Mouse (Mus musculus): ENCODE measurements around the gene Fbxl8. TPM values are rescaled to one million over a fixed set of nuclear protein-coding genes. Genes with fewer than 3 reads are reported as not detected.
"Not testable (repeated sequence)": the region's sequence is repeated elsewhere in the genome, so short reads cannot be mapped to it uniquely, and the experiment has no call there.

The Fbxl8 gene
- polyA plus RNA-seq, 1 experiment from 2014 or later = 0.64 TPM

- H3K9me3 ChIP-seq (replicated peaks); H3K27ac ChIP-seq (replicated peaks); H3K36me3 ChIP-seq; DNase-seq (ENCODE audit: low spot score): not testable (repeated sequence)
- Histone ChIP-seq H3K4me3 (peak overlapping the region; percentile 63; the same call in 1 of the 2 replicates), H3K4me1 (peaks cover 39% of the 10 kb centered on the region), H3K27me3 (ENCODE audit: low read depth, poor library complexity, severe bottlenecking) (peaks cover 34% of the 10 kb centered on the region)
- WGBS = 91% methylated on average over 8 of the region's 8 CpGs
Measured at GRCm38 (mm10) chr8:105291364-105291763, 26.9 kb downstream of the Fbxl8 start.

DNA sequence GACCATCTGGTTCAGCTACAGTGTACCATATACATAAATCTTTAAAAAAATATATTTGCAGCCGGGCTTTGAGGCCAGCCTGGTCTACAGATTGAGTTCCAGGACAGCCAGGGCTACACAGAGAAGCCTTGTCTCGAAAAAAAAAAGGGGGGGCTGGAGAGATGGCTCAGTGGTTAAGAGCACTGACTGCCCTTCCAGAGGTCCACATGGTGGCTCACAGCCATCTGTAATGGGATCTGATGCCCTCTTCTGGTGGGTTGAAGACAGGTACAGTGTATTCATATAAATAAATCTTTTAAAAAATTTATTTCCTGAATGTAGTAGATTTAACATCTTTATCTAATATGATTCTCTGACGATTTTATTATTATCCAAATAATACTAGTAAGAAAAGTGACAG, 27.4 kb downstream of the Fbxl8 start:
- Histone ChIP-seq H3K4me1 (peaks cover 38% of the 10 kb centered on the region), H3K27me3 (ENCODE audit: low read depth, poor library complexity, severe bottlenecking) (peaks cover 34% of the 10 kb centered on the region)
- WGBS = 64% methylated on average over 3 of the region's 3 CpGs
- not testable (repeated sequence) for H3K27ac ChIP-seq (replicated peaks); DNase-seq (ENCODE audit: low spot score); H3K4me3 ChIP-seq; H3K9me3 ChIP-seq (replicated peaks); H3K36me3 ChIP-seq

DNA sequence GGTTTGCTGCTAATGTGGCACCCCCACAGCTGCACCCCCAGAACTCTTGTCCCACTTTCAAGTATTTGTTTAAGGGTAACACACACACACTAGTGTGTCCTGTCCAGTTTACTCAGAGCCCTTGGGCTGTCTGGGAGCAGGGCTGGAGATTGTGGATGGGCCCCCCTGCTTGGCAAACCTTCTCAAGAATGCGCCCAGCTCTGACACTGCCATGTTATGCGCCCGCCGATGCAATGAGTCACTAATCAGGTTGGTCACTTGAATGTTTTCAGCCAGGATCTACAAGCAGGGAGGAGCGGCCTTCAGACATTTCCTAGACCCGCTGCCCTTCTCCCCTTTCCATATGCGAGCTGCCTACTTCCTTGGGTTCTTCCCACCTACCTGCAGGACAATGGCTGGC, 28.0 kb downstream of the Fbxl8 start:
- DNase-seq (ENCODE audit: low spot score) = no peak
- H3K27me3 ChIP-seq (ENCODE audit: low read depth, poor library complexity, severe bottlenecking) = peaks cover 34% of the 10 kb centered on the region
- WGBS = 79% methylated on average over 7 of the region's 7 CpGs

DNA sequence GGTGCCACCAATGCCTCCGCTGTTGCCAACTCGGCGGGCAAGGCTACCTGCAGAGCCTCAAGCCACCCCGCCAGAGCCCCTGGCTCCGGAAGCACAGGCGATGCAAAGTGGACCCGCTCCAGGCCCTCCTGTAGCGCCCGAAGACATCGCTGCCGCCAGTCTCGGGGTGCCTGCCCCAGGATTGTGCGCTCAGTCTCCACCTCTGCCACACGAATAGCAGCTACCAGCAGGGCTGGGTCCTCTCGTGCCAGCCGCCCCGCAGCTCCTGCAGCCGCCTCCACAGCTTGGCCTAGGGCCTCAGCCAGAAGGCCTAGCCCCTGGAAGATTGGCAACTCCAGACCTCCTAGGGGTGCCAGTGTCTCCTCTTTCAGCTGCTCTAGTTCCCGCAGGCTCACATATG, 29.0 kb downstream of the Fbxl8 start:
- H3K27me3 ChIP-seq (ENCODE audit: low read depth, poor library complexity, severe bottlenecking) = peaks cover 34% of the 10 kb centered on the region
- H3K4me3 ChIP-seq = no peak overlapping the region
- H3K36me3 ChIP-seq = no peaks in the 10 kb centered on the region
- H3K9me3 ChIP-seq (replicated peaks) = no peaks in the 10 kb centered on the region
- H3K4me1 ChIP-seq = peaks cover 38% of the 10 kb centered on the region
- WGBS = 73% methylated on average over 19 of the region's 19 CpGs
- no peak for DNase-seq (ENCODE audit: low spot score)
- no peak overlapping the region for H3K27ac ChIP-seq (replicated peaks)

More for the DNA sequence above, 28.0 kb downstream of the Fbxl8 start:
- no peaks in the 10 kb centered on the region for H3K36me3 ChIP-seq
- no peak overlapping the region for H3K27ac ChIP-seq (replicated peaks)
- H3K4me1 ChIP-seq = peaks cover 41% of the 10 kb centered on the region
- H3K4me3 ChIP-seq = no peak overlapping the region
- H3K9me3 ChIP-seq (replicated peaks) = no peaks in the 10 kb centered on the region

DNA sequence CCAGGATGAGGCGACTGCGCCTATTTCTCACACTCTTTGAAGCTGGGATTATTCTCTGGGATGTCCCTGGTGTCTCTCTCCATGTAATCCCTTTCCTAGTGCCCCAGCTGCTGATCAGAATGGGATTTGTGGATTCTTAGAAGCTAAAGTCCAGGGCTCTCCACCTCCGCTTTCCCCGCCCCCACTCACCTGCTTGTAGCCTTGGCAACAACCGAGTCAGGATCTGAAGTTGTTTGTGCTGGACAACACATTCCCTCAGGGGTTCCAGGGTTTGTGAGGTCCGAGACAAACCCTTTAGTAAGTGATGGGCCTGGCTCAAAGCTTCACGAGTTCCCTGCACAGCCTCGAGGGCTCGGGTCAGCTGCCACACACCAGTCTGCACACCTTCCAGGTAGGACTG, 30.3 kb downstream of the Fbxl8 start:
- 64% methylated on average over 9 of the region's 9 CpGs for whole genome bisulfite sequencing
- no peak for DNase-seq (ENCODE audit: low spot score)

DNA sequence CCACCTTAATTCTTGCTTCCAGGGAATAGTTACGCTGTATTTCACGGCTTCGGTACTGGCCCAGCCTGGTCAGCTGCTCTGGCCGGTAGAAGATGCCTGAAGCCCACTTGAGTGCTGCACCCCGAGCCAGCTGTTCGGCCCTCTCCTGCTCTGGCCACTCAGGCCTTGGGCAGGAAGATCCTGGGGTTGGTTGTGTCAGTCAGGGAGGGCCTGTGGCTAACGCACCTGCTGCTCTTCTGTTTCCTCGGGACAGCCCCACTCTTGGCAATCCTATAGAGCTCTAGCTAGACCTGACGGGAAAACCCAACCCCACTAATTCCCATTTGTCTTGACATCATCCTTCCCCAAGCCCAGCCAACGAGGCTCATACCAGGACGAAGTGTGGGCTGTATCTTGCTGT, 30.8 kb downstream of the Fbxl8 start:
- H3K4me3 ChIP-seq = peak overlapping the region; percentile 16; the same call in 1 of the 2 replicates
- H3K36me3 ChIP-seq = peaks cover 18% of the 10 kb centered on the region
- H3K27ac ChIP-seq (replicated peaks) = no peak overlapping the region
- no peaks in the 10 kb centered on the region for H3K9me3 ChIP-seq (replicated peaks)
- 73% methylated on average over 11 of the region's 11 CpGs for WGBS
- H3K27me3 ChIP-seq (ENCODE audit: low read depth, poor library complexity, severe bottlenecking) = peaks cover 26% of the 10 kb centered on the region
- peaks cover 30% of the 10 kb centered on the region for H3K4me1 ChIP-seq
- no peak for DNase-seq (ENCODE audit: low spot score)

More for the DNA sequence above, 30.3 kb downstream of the Fbxl8 start:
- H3K4me3 ChIP-seq = no peak overlapping the region
- peaks cover 13% of the 10 kb centered on the region for H3K36me3 ChIP-seq
- H3K27ac ChIP-seq (replicated peaks) = no peak overlapping the region
- H3K27me3 ChIP-seq (ENCODE audit: low read depth, poor library complexity, severe bottlenecking) = peaks cover 31% of the 10 kb centered on the region
- no peaks in the 10 kb centered on the region for H3K9me3 ChIP-seq (replicated peaks)
- peaks cover 35% of the 10 kb centered on the region for H3K4me1 ChIP-seq

GRCm38 (mm10) chr8:105295895-105296573, 31.6 kb downstream of the Fbxl8 start, which contains the start of gene Exoc3l:
Gene Exoc3l (minus strand): TSS chr8:105296101.
- peaks cover 25% of the 10 kb centered on the region for H3K36me3 ChIP-seq
- WGBS = 65% methylated on average over 11 of the region's 11 CpGs
- no peaks in the 10 kb centered on the region for H3K9me3 ChIP-seq (replicated peaks)

GRCm38 (mm10) chr8:105297511-105298192, 33.2 kb downstream of the Fbxl8 start, which contains the start of gene E2f4:
Gene E2f4 (plus strand): TSS chr8:105297663.
- no peaks in the 10 kb centered on the region for H3K9me3 ChIP-seq (replicated peaks)
- DNase-seq (ENCODE audit: low spot score) = peak; percentile 95
- peaks cover 10% of the 10 kb centered on the region; the same call in 1 of the 2 replicates for H3K27me3 ChIP-seq (ENCODE audit: low read depth, poor library complexity, severe bottlenecking)
- H3K4me1 ChIP-seq = peaks cover 23% of the 10 kb centered on the region
- peak within 1 kb of the TSS; percentile 90 for H3K4me3 ChIP-seq
- under 1% methylated on average over 58 of the region's 58 CpGs for WGBS
- peaks cover 42% of the 10 kb centered on the region for H3K36me3 ChIP-seq
- H3K27ac ChIP-seq (replicated peaks) = peak within 1 kb of the TSS; percentile 84

More at GRCm38 (mm10) chr8:105295895-105296573, 31.6 kb downstream of the Fbxl8 start, which contains the start of gene Exoc3l:
- Histone ChIP-seq H3K4me3 (peak within 1 kb of the TSS; percentile 90), H3K27me3 (ENCODE audit: low read depth, poor library complexity, severe bottlenecking) (peaks cover 19% of the 10 kb centered on the region), H3K27ac (replicated peaks) (peak within 1 kb of the TSS; percentile 84), H3K4me1 (peaks cover 23% of the 10 kb centered on the region)
- DNase-seq (ENCODE audit: low spot score) = no peak

- DNase-seq (ENCODE audit: low spot score) = no peak
- Histone ChIP-seq H3K9me3 (replicated peaks) (no peaks in the 10 kb centered on the region), H3K4me3 (peak overlapping the region; percentile 90), H3K27ac (replicated peaks) (peak overlapping the region; percentile 84), H3K4me1 (peaks cover 23% of the 10 kb centered on the region), H3K27me3 (ENCODE audit: low read depth, poor library complexity, severe bottlenecking) (peaks cover under 1% of the 10 kb centered on the region; the same call in 1 of the 2 replicates), H3K36me3 (peaks cover 51% of the 10 kb centered on the region)
- WGBS = 66% methylated on average over 18 of the region's 18 CpGs
Measured at GRCm38 (mm10) chr8:105298351-105299252, 34.2 kb downstream of the Fbxl8 start.

- no peak overlapping the region for H3K27ac ChIP-seq (replicated peaks)
- peaks cover 65% of the 10 kb centered on the region for H3K36me3 ChIP-seq
- no peaks in the 10 kb centered on the region for H3K27me3 ChIP-seq (ENCODE audit: low read depth, poor library complexity, severe bottlenecking)
- DNase-seq (ENCODE audit: low spot score) = no peak
- 95% methylated on average over 8 of the region's 8 CpGs for WGBS
- H3K9me3 ChIP-seq (replicated peaks) = no peaks in the 10 kb centered on the region
- H3K4me1 ChIP-seq = peaks cover 23% of the 10 kb centered on the region
- 0 out of 2 replicates have a peak overlapping the region, but pooled peaks have one; percentile 14 for H3K4me3 ChIP-seq
Measured at GRCm38 (mm10) chr8:105299962-105300361, 35.5 kb downstream of the Fbxl8 start.

DNA sequence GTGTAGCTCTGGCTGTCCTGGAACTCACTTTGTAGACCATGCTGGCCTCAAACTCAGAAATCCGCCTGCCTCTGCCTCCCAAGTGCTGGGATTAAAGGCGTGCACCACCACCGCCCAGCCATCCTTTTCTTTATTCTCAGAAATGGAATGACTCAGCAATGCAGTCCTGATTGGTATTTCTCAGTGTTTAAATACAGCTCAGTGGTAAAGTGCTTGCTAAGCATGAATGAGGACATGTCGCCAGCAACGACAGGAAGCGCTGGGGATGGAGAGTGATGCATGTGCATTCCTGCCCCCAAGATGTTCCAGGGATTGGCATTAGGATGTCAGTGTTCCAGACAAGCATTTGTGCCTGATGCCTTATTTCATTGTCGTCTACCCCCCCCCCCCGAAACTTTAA, 38.9 kb downstream of the Fbxl8 start:
- no peak overlapping the region for H3K27ac ChIP-seq (replicated peaks)
- no peaks in the 10 kb centered on the region for H3K9me3 ChIP-seq (replicated peaks)
- peaks cover 23% of the 10 kb centered on the region for H3K4me1 ChIP-seq
- no peaks in the 10 kb centered on the region for H3K27me3 ChIP-seq (ENCODE audit: low read depth, poor library complexity, severe bottlenecking)
- peaks cover 94% of the 10 kb centered on the region for H3K36me3 ChIP-seq
- no peak for DNase-seq (ENCODE audit: low spot score)
- 88% methylated on average over 8 of the region's 8 CpGs for WGBS
- no peak overlapping the region for H3K4me3 ChIP-seq

DNA sequence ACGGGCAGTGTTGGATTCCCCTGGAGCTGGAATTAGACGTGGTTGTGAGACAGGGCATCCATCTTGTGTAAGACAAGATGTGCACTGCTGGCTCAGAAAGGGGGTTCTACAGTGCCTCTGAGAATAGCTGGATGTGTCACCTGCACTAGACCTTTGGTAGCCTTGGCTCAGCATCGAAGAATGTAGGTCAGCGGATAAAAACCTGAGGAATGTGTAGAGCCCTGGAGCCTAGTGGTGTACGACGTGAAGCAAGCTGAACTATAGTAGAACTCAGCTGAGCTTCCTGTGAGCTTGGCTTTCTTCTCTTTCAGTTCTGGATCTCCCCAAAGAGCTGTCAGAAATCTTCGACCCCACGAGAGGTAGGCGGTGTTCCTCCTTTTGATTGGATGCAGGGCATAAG, 39.4 kb downstream of the Fbxl8 start:
- H3K27me3 ChIP-seq (ENCODE audit: low read depth, poor library complexity, severe bottlenecking) = no peaks in the 10 kb centered on the region
- H3K4me1 ChIP-seq = peaks cover 18% of the 10 kb centered on the region
- peaks cover 94% of the 10 kb centered on the region for H3K36me3 ChIP-seq
- no peak for DNase-seq (ENCODE audit: low spot score)
- WGBS = 90% methylated on average over 9 of the region's 9 CpGs
- H3K4me3 ChIP-seq = no peak overlapping the region
- H3K27ac ChIP-seq (replicated peaks) = no peak overlapping the region
- no peaks in the 10 kb centered on the region for H3K9me3 ChIP-seq (replicated peaks)

Data from midbrain, embryonic 10.5 days (tissue).